Mouse (Mus musculus): Measurements from ENCODE around the gene Mns1.

- TF ChIP-seq CTCF (IDR thresholded peaks at IDR 0.05; ENCODE audit: borderline replicate concordance, insufficient read depth, low read length): no peak
- TF ChIP-seq POLR2A (IDR thresholded peaks at IDR 0.05; ENCODE audit: low read depth, low read length): no peak
Observed at GRCm38 (mm10) chr9:72404934-72405333, 32.9 kb upstream of the Mns1 start.
